Mouse (Mus musculus): ENCODE results near the gene Fam19a3.

The Fam19a3 gene

GRCm38 (mm10) chr3:104792360-104793270 is 11.0 kb upstream of the Fam19a3 start:
- no peak for DNase-seq (ENCODE audit: low read depth in 2 of 2, low spot score in 2 of 2)

GRCm38 (mm10) chr3:104791671-104792070 is 10.0 kb upstream of the Fam19a3 start:
- DNase-seq (ENCODE audit: low read depth in 2 of 2, low spot score in 2 of 2) = no peak

GRCm38 (mm10) chr3:104791017-104791416 is 9.4 kb upstream of the Fam19a3 start:
- DNase-seq (ENCODE audit: low read depth in 2 of 2, low spot score in 2 of 2) = no peak

- DNase-seq (ENCODE audit: low read depth in 2 of 2, low spot score in 2 of 2) = no peak
Measured at GRCm38 (mm10) chr3:104790401-104790937, 8.8 kb upstream of the Fam19a3 start.

- DNase-seq (ENCODE audit: low read depth in 2 of 2, low spot score in 2 of 2) = no peak
Measured at GRCm38 (mm10) chr3:104789822-104790221, 8.2 kb upstream of the Fam19a3 start.

- DNase-seq (ENCODE audit: low read depth in 2 of 2, low spot score in 2 of 2) = no peak
Measured at GRCm38 (mm10) chr3:104789312-104789605, 7.6 kb upstream of the Fam19a3 start.

- DNase-seq (ENCODE audit: low read depth in 2 of 2, low spot score in 2 of 2) = no peak
Measured at GRCm38 (mm10) chr3:104788561-104789311, 7.1 kb upstream of the Fam19a3 start.

GRCm38 (mm10) chr3:104788075-104788474 is 6.4 kb upstream of the Fam19a3 start, which contains the start of gene Rhoc:
TSS of gene Rhoc (plus strand) at chr3:104788375.
- DNase-seq (ENCODE audit: low read depth in 2 of 2, low spot score in 2 of 2) = no peak

- DNase-seq (ENCODE audit: low read depth in 2 of 2, low spot score in 2 of 2) = no peak
Measured at GRCm38 (mm10) chr3:104785284-104785683, 3.6 kb upstream of the Fam19a3 start.

- DNase-seq (ENCODE audit: low read depth in 2 of 2, low spot score in 2 of 2) = no peak
Measured at GRCm38 (mm10) chr3:104783971-104784500, 2.4 kb upstream of the Fam19a3 start.

GRCm38 (mm10) chr3:104782061-104782681 is 531 bp upstream of the Fam19a3 start:
- DNase-seq (ENCODE audit: low read depth in 2 of 2, low spot score in 2 of 2) = no peak

GRCm38 (mm10) chr3:104780561-104781420 is 849 bp downstream of the Fam19a3 start, which contains the start of gene Ppm1j:
TSS of gene Ppm1j (plus strand) at chr3:104781056.
- peak; percentile 24 to 55 for DNase-seq (ENCODE audit: low read depth in 2 of 2, low spot score in 2 of 2)

- peak; percentile 59 to 74 for DNase-seq (ENCODE audit: low read depth in 2 of 2, low spot score in 2 of 2)
Measured at GRCm38 (mm10) chr3:104779949-104780348, 1.7 kb downstream of the Fam19a3 start.

GRCm38 (mm10) chr3:104777342-104777741 is 4.3 kb downstream of the Fam19a3 start:
- DNase-seq (ENCODE audit: low read depth in 2 of 2, low spot score in 2 of 2) = no peak

- no peak for DNase-seq (ENCODE audit: low read depth in 2 of 2, low spot score in 2 of 2)
Measured at GRCm38 (mm10) chr3:104773301-104773700, 8.3 kb downstream of the Fam19a3 start.

GRCm38 (mm10) chr3:104771460-104771859 is 10.2 kb downstream of the Fam19a3 start:
- DNase-seq (ENCODE audit: low read depth in 2 of 2, low spot score in 2 of 2) = peak in 1 of 2 experiments; percentile 40

- no peak for DNase-seq (ENCODE audit: low read depth in 2 of 2, low spot score in 2 of 2)
Measured at GRCm38 (mm10) chr3:104770918-104771317, 10.7 kb downstream of the Fam19a3 start.

- DNase-seq (ENCODE audit: low read depth in 2 of 2, low spot score in 2 of 2) = peak in 1 of 2 experiments; percentile 38
Measured at GRCm38 (mm10) chr3:104770035-104770434, 11.6 kb downstream of the Fam19a3 start.

- no peak for DNase-seq (ENCODE audit: low read depth in 2 of 2, low spot score in 2 of 2)
Measured at GRCm38 (mm10) chr3:104769135-104769534, 12.5 kb downstream of the Fam19a3 start.

GRCm38 (mm10) chr3:104767716-104768115 is 13.9 kb downstream of the Fam19a3 start:
- DNase-seq (ENCODE audit: low read depth in 2 of 2, low spot score in 2 of 2) = no peak

Data from CD8-positive naive resting alpha-beta T cell, adult 2 months (primary cell).